Mouse (Mus musculus) thymus, adult 2 months (tissue): Measurements from ENCODE around the gene Gm10228.
"Not testable (repeated sequence)": the region's sequence is repeated elsewhere in the genome, so short reads cannot be mapped to it uniquely, and the experiment has no call there.

Source experiments
- CTCF ChIP-seq: fragments of 200-500 bp; IDR thresholded peaks from 2 replicates; pipeline ENCODE4 v1.5.1; 2012; ENCODE audit warnings: mild to moderate bottlenecking, control low read depth, low read length, moderate library complexity, borderline replicate concordance; ENCODE audit not compliant: control insufficient read depth, poor library complexity, insufficient read depth; ENCODE audit errors: extremely low read depth
- POLR2A ChIP-seq: fragments of 200-500 bp; IDR thresholded peaks from 2 replicates; pipeline ENCODE4 v1.6.1; 2012; ENCODE audit warnings: mild to moderate bottlenecking, low read length, control low read depth, moderate library complexity; ENCODE audit not compliant: control insufficient read depth, poor library complexity, insufficient read depth; ENCODE audit errors: extremely low read depth

DNA sequence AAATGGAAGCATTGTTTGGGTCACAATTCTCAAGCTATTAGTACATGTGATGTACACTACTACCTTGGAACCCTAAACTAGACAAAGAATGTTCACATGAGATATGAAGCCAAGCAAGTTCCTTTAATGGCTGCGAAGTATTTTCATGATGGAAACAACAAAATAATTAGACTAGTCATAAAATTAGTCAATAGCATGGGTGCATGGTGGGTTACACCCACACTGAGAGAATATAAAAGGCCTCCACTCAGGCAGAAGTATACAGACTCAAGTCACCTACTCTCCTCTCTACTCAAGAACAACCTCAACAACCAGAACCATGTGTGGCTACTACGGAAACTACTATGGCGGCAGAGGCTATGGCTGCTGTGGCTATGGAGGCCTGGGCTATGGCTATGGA, 9.9 kb downstream of the Gm10228 start, which contains the start of gene Krtap6-1:
- TF ChIP-seq CTCF, POLR2A: not testable (repeated sequence)
